Mouse (Mus musculus) liver, embryonic 15.5 days (tissue): Measurements from ENCODE around the gene Olfr283. TPM values are rescaled to one million over a fixed set of nuclear protein-coding genes. Genes with fewer than 3 reads are reported as not detected.

Source experiments
- ATAC-seq: fragments of 200-750 bp; cut with Nextera tagmentation; 2 replicates; pipeline ENCODE4 v1.8.0; 2017; ENCODE audit warnings: moderate number of reproducible peaks, mild to moderate bottlenecking, moderate library complexity; ENCODE audit not compliant: insufficient read depth
- H3K27ac ChIP-seq: fragments of 300-500 bp; sonication (generic); replicated peaks from 2 replicates; pipeline ENCODE4 v1.5.1; 2015; ENCODE audit warnings: mild to moderate bottlenecking, inconsistent platforms
- H3K27me3 ChIP-seq: fragments of 300-500 bp; sonication (generic); 2 replicates; pipeline ENCODE4 v1.6.1; 2015; ENCODE audit warnings: mild to moderate bottlenecking, inconsistent platforms
- H3K36me3 ChIP-seq: fragments of 300-500 bp; sonication (generic); replicated peaks from 2 replicates; pipeline ENCODE4 v1.6.1; 2015; ENCODE audit warnings: moderate library complexity, mild to moderate bottlenecking, inconsistent platforms
- H3K4me1 ChIP-seq: fragments of 300-500 bp; sonication (generic); replicated peaks from 2 replicates; pipeline ENCODE4 v1.6.1; 2015; ENCODE audit warnings: inconsistent platforms
- H3K4me2 ChIP-seq: fragments of 300-500 bp; sonication (generic); 2 replicates; pipeline ENCODE4 v1.6.1; 2015; ENCODE audit warnings: moderate library complexity, mild to moderate bottlenecking, inconsistent platforms
- H3K4me3 ChIP-seq: fragments of 300-500 bp; sonication (generic); replicated peaks from 2 replicates; pipeline ENCODE4 v1.5.1; 2015; ENCODE audit warnings: mild to moderate bottlenecking, inconsistent platforms
- H3K9ac ChIP-seq: fragments of 300-500 bp; sonication (generic); 2 replicates; pipeline ENCODE4 v1.6.1; 2015; ENCODE audit warnings: moderate library complexity, mild to moderate bottlenecking, inconsistent platforms
- H3K9me3 ChIP-seq: fragments of 300-500 bp; sonication (generic); replicated peaks from 2 replicates; pipeline ENCODE4 v1.6.1; 2016; ENCODE audit warnings: inconsistent platforms
- WGBS: fragments of 180-500 bp; shearing (Covaris S2); methylation state at CpG from one replicate; pipeline ENCODE4 v1.1.7; 2015; ENCODE audit warnings: mixed read lengths; ENCODE audit not compliant: insufficient replicate concordance; 5-methylcytosine and 5-hydroxymethylcytosine counted together
- polyA plus RNA-seq: library from polyadenylated mRNA; unstranded; fragments of >200 nt; fragmentation: Nextera tagmentation; extraction: Ambion mirVana; gene quantifications from 2 replicates; pipeline ENCODE4 v1.2.1, GENCODE M21; 2015

Olfr283 gene
- polyA plus RNA-seq, 1 experiment from 2014 or later = not detected

DNA sequence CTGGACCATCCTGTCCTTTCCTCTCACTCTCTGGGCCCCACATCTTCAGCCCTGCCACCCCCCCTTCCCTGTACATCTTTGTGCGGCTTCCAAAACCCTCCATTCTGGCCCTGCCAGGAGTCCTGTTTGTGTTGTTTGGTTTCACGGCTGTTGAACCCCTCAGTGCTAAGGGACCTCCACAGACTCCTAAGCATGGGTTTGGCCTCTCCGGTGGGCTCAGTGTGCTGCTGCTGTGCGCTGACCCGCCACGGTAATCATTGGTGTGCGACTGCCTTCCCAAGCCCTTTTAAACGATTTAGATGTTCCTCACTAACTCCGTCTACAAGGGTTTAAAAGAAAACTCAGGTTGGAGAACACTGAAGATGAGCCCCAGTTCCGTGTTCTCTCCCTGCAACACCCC is 21.6 kb upstream of the Olfr283 start:
- WGBS = 72% methylated on average over 10 of the region's 10 CpGs

DNA sequence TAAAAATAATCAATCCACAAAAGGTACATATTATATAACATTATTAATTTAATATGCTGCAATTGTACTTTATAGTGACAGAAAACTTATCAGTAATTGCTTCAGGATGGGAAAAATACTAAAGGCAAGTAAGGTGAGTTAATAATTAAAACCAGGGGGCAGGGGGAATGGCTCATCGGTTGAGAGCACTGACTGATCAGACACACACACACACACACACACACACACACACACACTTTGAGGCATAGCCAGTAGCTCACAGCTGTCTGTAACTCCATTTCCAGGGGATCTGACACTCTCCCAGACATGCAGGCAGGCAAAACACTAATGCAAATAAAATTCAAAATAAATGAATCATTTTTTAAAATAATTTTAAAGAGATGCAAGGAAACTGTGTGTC is 16.4 kb upstream of the Olfr283 start:
- Histone ChIP-seq H3K9ac (no peak overlapping the region), H3K4me1 (no peaks in the 10 kb centered on the region), H3K4me2 (no peak overlapping the region), H3K27ac (no peak overlapping the region), H3K36me3 (no peaks in the 10 kb centered on the region), H3K27me3 (no peaks in the 10 kb centered on the region), H3K4me3 (no peak overlapping the region), H3K9me3 (no peaks in the 10 kb centered on the region)
- no peak for ATAC-seq
- WGBS = 64% methylated on average over 1 of the region's 1 CpGs

More for the DNA sequence above, 21.6 kb upstream of the Olfr283 start:
- ATAC-seq = no peak
- H3K36me3 ChIP-seq = no peaks in the 10 kb centered on the region
- no peaks in the 10 kb centered on the region for H3K27me3 ChIP-seq
- no peak overlapping the region for H3K4me2 ChIP-seq
- H3K4me1 ChIP-seq = no peaks in the 10 kb centered on the region
- H3K4me3 ChIP-seq = no peak overlapping the region
- no peaks in the 10 kb centered on the region for H3K9me3 ChIP-seq
- no peak overlapping the region for H3K9ac ChIP-seq
- H3K27ac ChIP-seq = no peak overlapping the region

DNA sequence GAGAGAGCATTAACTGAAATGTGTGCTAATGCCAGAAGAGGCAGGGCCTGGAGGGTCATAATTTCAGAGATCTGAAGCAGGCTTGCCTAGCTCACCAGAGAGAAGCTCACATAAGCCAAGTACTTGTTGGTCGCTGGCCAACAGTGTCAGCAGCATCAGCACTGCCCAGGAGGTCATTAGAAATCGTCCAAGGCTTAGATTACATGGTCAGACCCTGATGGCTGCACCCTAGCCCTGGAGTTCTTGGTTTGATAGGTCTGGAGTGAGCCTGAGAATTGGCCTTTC is 11.1 kb upstream of the Olfr283 start:
- H3K4me2 ChIP-seq = no peak overlapping the region
- H3K9ac ChIP-seq = no peak overlapping the region
- WGBS = 25% methylated on average over 2 of the region's 2 CpGs
- H3K4me1 ChIP-seq = no peaks in the 10 kb centered on the region
- no peaks in the 10 kb centered on the region for H3K9me3 ChIP-seq
- no peaks in the 10 kb centered on the region for H3K27me3 ChIP-seq
- ATAC-seq = no peak
- no peak overlapping the region for H3K4me3 ChIP-seq
- H3K27ac ChIP-seq = no peak overlapping the region
- no peaks in the 10 kb centered on the region for H3K36me3 ChIP-seq

DNA sequence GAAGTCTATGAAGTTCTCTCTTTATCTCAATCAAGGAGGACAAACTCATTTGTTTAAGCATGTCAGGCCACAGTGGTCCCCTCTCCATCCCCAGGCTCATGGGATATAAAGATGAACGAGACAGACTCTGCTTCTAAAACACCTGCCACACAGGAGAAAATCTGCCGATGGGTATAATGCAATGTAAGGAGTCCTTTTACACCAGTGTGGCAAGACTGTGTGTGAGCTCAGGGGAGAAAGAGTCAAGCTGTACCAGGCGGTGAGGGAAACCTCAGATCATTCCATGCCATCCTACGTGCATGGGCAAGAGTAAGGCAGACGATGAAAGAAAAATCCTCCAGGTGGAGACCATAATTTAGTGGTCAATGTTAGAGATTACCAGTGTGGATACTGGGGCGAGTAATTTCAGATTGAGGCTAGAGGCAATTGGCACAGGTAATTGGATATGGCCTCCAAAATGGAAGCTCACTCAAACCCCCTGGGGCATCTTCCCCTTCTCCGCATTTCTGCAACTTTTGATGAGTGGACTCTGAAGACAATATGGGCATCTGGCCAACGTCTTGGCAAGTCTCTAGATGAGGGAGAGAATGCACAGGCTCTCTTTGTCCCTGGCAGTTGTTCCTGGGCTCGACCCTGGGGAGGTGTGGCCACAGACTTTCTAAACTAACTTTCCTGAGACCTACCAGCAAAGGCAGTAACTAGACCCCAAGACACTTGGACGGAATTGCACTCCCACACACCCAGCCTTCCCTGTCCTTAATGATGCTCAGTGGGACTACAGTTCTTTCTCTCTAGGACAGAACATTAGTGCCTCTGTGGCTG is 10.5 kb upstream of the Olfr283 start:
- H3K9me3 ChIP-seq = no peaks in the 10 kb centered on the region
- no peak overlapping the region for H3K4me2 ChIP-seq
- no peak for ATAC-seq
- no peaks in the 10 kb centered on the region for H3K27me3 ChIP-seq
- H3K4me1 ChIP-seq = no peaks in the 10 kb centered on the region
- H3K4me3 ChIP-seq = no peak overlapping the region
- no peak overlapping the region for H3K9ac ChIP-seq
- no peak overlapping the region for H3K27ac ChIP-seq
- no peaks in the 10 kb centered on the region for H3K36me3 ChIP-seq
- 49% methylated on average over 10 of the region's 10 CpGs for WGBS

DNA sequence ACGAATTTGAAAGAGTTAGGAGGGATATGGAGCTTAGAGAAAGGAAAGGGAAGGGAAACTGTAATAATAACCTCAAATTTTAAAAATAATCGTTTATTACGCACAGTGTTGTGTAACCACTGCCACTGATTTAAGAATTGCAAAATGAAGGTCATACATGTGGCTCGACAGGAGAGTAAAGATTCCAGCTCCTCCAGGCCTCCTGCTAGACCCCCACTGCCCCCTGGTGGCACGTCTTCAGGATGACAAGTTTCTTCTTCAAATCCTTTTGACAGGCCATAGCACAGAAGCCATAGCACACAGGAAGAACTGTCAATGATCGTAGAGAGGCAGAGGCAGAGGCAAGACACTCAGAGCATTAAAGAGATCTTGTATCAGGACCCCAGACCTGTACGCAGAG is 9.1 kb upstream of the Olfr283 start:
- Histone ChIP-seq H3K36me3 (no peaks in the 10 kb centered on the region), H3K9ac (no peak overlapping the region), H3K27me3 (no peaks in the 10 kb centered on the region), H3K4me3 (no peak overlapping the region), H3K27ac (no peak overlapping the region), H3K9me3 (no peaks in the 10 kb centered on the region), H3K4me2 (no peak overlapping the region), H3K4me1 (no peaks in the 10 kb centered on the region)
- ATAC-seq = no peak
- WGBS = 20% methylated on average over 7 of the region's 7 CpGs

DNA sequence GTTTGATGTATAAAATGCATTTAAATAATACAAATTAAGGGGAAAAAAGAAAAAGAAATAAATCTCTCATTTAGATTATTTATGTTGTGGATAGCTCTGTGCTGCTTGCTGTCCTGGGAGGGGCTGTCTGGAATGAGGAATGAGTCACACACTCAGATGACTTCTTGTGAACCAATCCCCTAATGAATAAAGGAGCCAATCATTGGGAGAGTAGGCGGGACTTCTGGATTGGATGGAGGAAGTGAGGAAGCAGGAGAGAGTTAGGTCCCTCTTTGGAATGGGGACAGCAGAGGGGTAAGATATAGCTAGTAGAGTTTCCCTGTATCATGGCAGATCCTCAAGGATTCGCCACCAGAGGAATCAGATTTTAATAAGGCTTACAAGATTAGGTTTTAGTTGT is 6.9 kb upstream of the Olfr283 start:
- WGBS = 57% methylated on average over 2 of the region's 2 CpGs
- Histone ChIP-seq H3K27me3 (no peaks in the 10 kb centered on the region; the same call in 1 of the 2 replicates), H3K36me3 (no peaks in the 10 kb centered on the region), H3K9ac (no peak overlapping the region), H3K4me3 (no peak overlapping the region), H3K4me2 (no peak overlapping the region), H3K27ac (no peak overlapping the region), H3K9me3 (no peaks in the 10 kb centered on the region), H3K4me1 (no peaks in the 10 kb centered on the region)
- ATAC-seq = no peak

DNA sequence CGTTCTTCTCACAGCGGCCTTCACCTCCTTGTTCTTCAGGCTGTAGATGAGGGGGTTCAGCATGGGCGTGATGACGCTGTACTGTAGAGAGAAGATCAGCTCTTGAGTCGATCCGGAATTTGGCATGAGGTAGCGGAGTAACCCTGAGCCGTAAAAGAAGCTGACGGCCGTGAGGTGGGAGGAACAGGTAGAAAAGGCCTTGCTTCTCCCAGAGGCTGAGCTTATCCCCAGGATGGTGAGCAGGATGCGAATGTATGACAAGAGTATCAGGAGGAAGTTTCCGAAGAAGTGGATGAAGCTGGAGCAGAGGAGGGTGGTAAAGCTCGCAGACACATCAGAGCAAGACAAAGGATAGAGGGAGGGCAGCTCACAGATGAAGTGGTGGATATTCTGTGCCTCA is 2.5 kb downstream of the Olfr283 start:
- H3K36me3 ChIP-seq = no peaks in the 10 kb centered on the region
- H3K9me3 ChIP-seq = no peaks in the 10 kb centered on the region
- no peak for ATAC-seq
- WGBS = 77% methylated on average over 13 of the region's 13 CpGs
- no peak overlapping the region for H3K4me2 ChIP-seq
- no peak overlapping the region for H3K27ac ChIP-seq
- H3K27me3 ChIP-seq = no peaks in the 10 kb centered on the region
- H3K4me3 ChIP-seq = no peak overlapping the region
- H3K4me1 ChIP-seq = no peaks in the 10 kb centered on the region
- H3K9ac ChIP-seq = no peak overlapping the region

DNA sequence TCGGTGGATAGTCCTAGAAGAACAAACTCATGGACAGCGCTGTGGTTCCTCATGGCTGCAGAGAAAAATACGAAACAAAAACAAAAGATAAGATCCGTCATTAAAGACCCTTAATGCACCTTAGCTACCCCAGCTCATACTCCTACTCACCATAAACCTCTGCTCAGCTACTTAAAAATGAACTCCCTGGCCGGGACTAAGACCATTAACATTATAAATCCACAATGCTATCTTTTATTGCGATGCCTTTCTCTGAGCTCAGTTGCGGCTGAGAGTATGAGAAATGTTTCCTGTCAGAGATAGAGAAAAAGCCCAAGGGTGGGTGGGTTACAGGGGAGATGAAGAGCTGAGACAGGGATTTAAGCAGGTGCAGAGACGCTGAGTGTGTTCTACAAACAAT is 39.9 kb downstream of the Olfr283 start, which contains the start of gene Olfr284:
Olfr284 (minus strand) TSS at position 101 of the 400 bp plus-strand sequence.
- H3K9ac ChIP-seq = no peak within 1 kb of the TSS
- ATAC-seq = no peak
- no peaks in the 10 kb centered on the region for H3K27me3 ChIP-seq
- H3K36me3 ChIP-seq = no peaks in the 10 kb centered on the region
- H3K4me2 ChIP-seq = no peak within 1 kb of the TSS
- no peaks in the 10 kb centered on the region for H3K4me1 ChIP-seq
- WGBS = 68% methylated on average over 8 of the region's 8 CpGs
- no peaks in the 10 kb centered on the region for H3K9me3 ChIP-seq
- no peak within 1 kb of the TSS for H3K4me3 ChIP-seq
- no peak within 1 kb of the TSS for H3K27ac ChIP-seq

Other genes with a start within 250 kb of the Olfr283 start
- 20.4 and 23.8 TPM in 2 replicates for gene Asb8, start 215.3 kb downstream of the Olfr283 start, polyA plus RNA-seq
- gene Ccdc184, start 213.8 kb downstream of the Olfr283 start, polyA plus RNA-seq = 0.06 TPM in 1 of 2 replicates, not detected in the other
- not detected in 2 replicates for gene Olfr288, start 185.4 kb downstream of the Olfr283 start, polyA plus RNA-seq
- gene Gm44579, start 160.0 kb downstream of the Olfr283 start, polyA plus RNA-seq = not detected in 2 replicates
- gene Olfr287, start 159.9 kb downstream of the Olfr283 start, polyA plus RNA-seq = not detected in 2 replicates
- not detected in 2 replicates for gene Olfr286, start 146.5 kb downstream of the Olfr283 start, polyA plus RNA-seq
- gene H1fnt, start 123.7 kb downstream of the Olfr283 start, polyA plus RNA-seq = not detected in 2 replicates
- 0.08 TPM in 2 replicates for gene Zfp641, start 84.8 kb downstream of the Olfr283 start, polyA plus RNA-seq
- not detected in 2 replicates for gene Olfr285, start 63.6 kb downstream of the Olfr283 start, polyA plus RNA-seq
- gene Olfr284, start 40.0 kb downstream of the Olfr283 start, polyA plus RNA-seq = not detected in 2 replicates
- not detected in 2 replicates for gene Olfr282, start 50.3 kb upstream of the Olfr283 start, polyA plus RNA-seq
- gene Olfr281, start 71.6 kb upstream of the Olfr283 start, polyA plus RNA-seq = not detected in 2 replicates
- gene OR5BS1P, start 89.0 kb upstream of the Olfr283 start, polyA plus RNA-seq = not detected in 2 replicates
- gene Lalba, start 101.8 kb upstream of the Olfr283 start, polyA plus RNA-seq = not detected in 2 replicates
- not detected in 2 replicates for gene Olfr279, start 111.5 kb upstream of the Olfr283 start, polyA plus RNA-seq
- 32.0 and 35.4 TPM in 2 replicates for gene Kansl2, start 153.3 kb upstream of the Olfr283 start, polyA plus RNA-seq
- gene Ccnt1, start 190.0 kb upstream of the Olfr283 start, polyA plus RNA-seq = 25.1 and 28.2 TPM in 2 replicates
- gene 4930415O20Rik, start 190.1 kb upstream of the Olfr283 start, polyA plus RNA-seq = not detected in 2 replicates
- gene Adcy6, start 229.1 kb upstream of the Olfr283 start, polyA plus RNA-seq = 6.6 and 6.9 TPM in 2 replicates
- 0.52 and 0.96 TPM in 2 replicates for gene Cacnb3, start 249.9 kb upstream of the Olfr283 start, polyA plus RNA-seq